Mouse (Mus musculus) midbrain, embryonic 10.5 days (tissue): ENCODE data around the gene Senp5. TPM values are rescaled to one million over a fixed set of nuclear protein-coding genes. Genes with fewer than 3 reads are reported as not detected.

Experiments
- microRNA-seq: library from miRNA; unstranded; fragments of <30 nt; microRNA quantifications from one replicate; pipeline ENCODE4, GENCODE M21; 2017
- polyA plus RNA-seq: library from polyadenylated mRNA; unstranded; fragments of >200 nt; fragmentation: Nextera tagmentation; extraction: Ambion mirVana; gene quantifications from 2 replicates; pipeline ENCODE4 v1.2.1, GENCODE M21; 2016

Gene Senp5
- polyA plus RNA-seq, 1 experiment from 2014 or later, result 18.4 TPM

Small RNA genes within 50 kb of the gene (microRNA-seq; reads per million reads assigned to microRNA genes)
- gene Gm26269, result not detected

Other genes with a start within 250 kb of the Senp5 start
- 0.10 TPM in 1 of 2 replicates, not detected in the other for gene Meltf, start 124.5 kb downstream of the Senp5 start, polyA plus RNA-seq
- gene Pigz, start 69.4 kb downstream of the Senp5 start, polyA plus RNA-seq, result 1.4 and 1.8 TPM in 2 replicates
- gene 0610012G03Rik, start 54.8 kb downstream of the Senp5 start, polyA plus RNA-seq, result 92.8 TPM in 2 replicates
- 141 and 147 TPM in 2 replicates for gene Ncbp2, start 54.8 kb downstream of the Senp5 start, polyA plus RNA-seq
- 40.8 and 45.1 TPM in 2 replicates for gene Pak2, start 76.1 kb upstream of the Senp5 start, polyA plus RNA-seq
- 148 and 153 TPM in 2 replicates for gene Pigx, start 96.5 kb upstream of the Senp5 start, polyA plus RNA-seq
- gene Cep19, start 96.5 kb upstream of the Senp5 start, polyA plus RNA-seq, result 36.2 and 38.3 TPM in 2 replicates
- gene Nrros, start 162.3 kb upstream of the Senp5 start, polyA plus RNA-seq, result 8.9 and 9.1 TPM in 2 replicates
- 0.25 TPM in 1 of 2 replicates, not detected in the other for gene Bex6, start 176.5 kb upstream of the Senp5 start, polyA plus RNA-seq
- 7.0 and 8.6 TPM in 2 replicates for gene Fbxo45, start 243.9 kb upstream of the Senp5 start, polyA plus RNA-seq
- gene Wdr53, start 243.9 kb upstream of the Senp5 start, polyA plus RNA-seq, result 18.6 and 19.2 TPM in 2 replicates